Mouse (Mus musculus): ENCODE data around the gene Gdi2. TPM values are rescaled to one million over a fixed set of nuclear protein-coding genes. Genes with fewer than 3 reads are reported as not detected.

The Gdi2 gene
- total RNA-seq, 4 experiments from 2014 or later, result 140 to 152 (median 149) TPM

- DNase-seq (ENCODE audit: low spot score in 2 of 2), result peak; percentile 59 to 66
Observed at GRCm38 (mm10) chr13:3547410-3547809, 9.5 kb downstream of the Gdi2 start.

GRCm38 (mm10) chr13:3547856-3548255, 10.0 kb downstream of the Gdi2 start:
- DNase-seq (ENCODE audit: low spot score in 2 of 2), result no peak

- DNase-seq (ENCODE audit: low spot score in 2 of 2), result no peak
Observed at GRCm38 (mm10) chr13:3563130-3563529, 25.3 kb downstream of the Gdi2 start.

- DNase-seq (ENCODE audit: low spot score in 2 of 2), result no peak
Observed at GRCm38 (mm10) chr13:3563953-3564352, 26.1 kb downstream of the Gdi2 start.

GRCm38 (mm10) chr13:3590789-3591188, 52.9 kb downstream of the Gdi2 start:
- DNase-seq (ENCODE audit: low spot score in 2 of 2), result no peak

GRCm38 (mm10) chr13:3594311-3594710, 56.4 kb downstream of the Gdi2 start:
- no peak for DNase-seq (ENCODE audit: low spot score in 2 of 2)

GRCm38 (mm10) chr13:3596232-3596631, 58.4 kb downstream of the Gdi2 start:
- no peak for DNase-seq (ENCODE audit: low spot score in 2 of 2)

GRCm38 (mm10) chr13:3609780-3610117, 71.9 kb downstream of the Gdi2 start:
- DNase-seq (ENCODE audit: low spot score in 2 of 2), result no peak

- peak in 1 of 2 experiments; percentile 13 for DNase-seq (ENCODE audit: low spot score in 2 of 2)
Observed at GRCm38 (mm10) chr13:3610118-3610794, 72.4 kb downstream of the Gdi2 start.

- peak; percentile 96 to 99 for DNase-seq (ENCODE audit: low spot score in 2 of 2)
Observed at GRCm38 (mm10) chr13:3610795-3611438, 73.1 kb downstream of the Gdi2 start, which contains the start of gene Fam208b. TSS of gene Fam208b (minus strand) at chr13:3611108.

Other genes with a start within 250 kb of the Gdi2 start
- 10 to 100 TPM in 1 of 4 experiments, 1 to 10 TPM in 3; 7.1 to 11.8 (median 7.6) TPM for gene Fam208b, start 73.0 kb downstream of the Gdi2 start, total RNA-seq (2022)
- 10 to 100 TPM; 12.1 to 14.7 (median 13.0) TPM for gene Asb13, start 96.0 kb downstream of the Gdi2 start, total RNA-seq (2022)

All from gastrocnemius, adult 8-10 months (tissue).